Mouse (Mus musculus) c-Kit-positive CD71-negative TER-119-negative erythroid progenitor cells, embryonic 14.5 days (primary cell): ENCODE measurements around the gene Cdc27.

Source experiments
- DNase-seq: peaks from one replicate; pipeline ENCODE4 v3.0.0-alpha.2; 2013; ENCODE audit warnings: low read depth

The Cdc27 gene

DNA sequence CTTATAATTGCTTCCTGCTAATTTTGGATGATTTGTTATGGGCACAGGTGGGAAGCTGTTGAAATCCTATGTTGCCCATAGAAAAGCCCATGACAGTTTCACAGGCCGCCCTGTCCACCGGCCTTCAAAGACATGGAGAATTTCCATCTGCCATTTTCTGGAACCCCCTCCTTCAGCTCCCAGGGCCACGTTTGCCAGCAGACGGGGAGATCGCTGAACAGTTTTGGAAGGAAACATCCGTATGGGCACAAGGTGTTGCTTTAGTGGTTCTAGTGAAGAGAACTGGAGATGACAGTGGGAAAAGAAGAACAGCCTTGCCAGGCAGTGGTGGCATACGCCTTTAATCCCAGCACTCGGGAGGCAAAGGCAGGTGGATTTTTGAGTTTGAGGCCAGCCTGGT lies 68.4 kb downstream of the Cdc27 start:
- DNase-seq: no peak

DNA sequence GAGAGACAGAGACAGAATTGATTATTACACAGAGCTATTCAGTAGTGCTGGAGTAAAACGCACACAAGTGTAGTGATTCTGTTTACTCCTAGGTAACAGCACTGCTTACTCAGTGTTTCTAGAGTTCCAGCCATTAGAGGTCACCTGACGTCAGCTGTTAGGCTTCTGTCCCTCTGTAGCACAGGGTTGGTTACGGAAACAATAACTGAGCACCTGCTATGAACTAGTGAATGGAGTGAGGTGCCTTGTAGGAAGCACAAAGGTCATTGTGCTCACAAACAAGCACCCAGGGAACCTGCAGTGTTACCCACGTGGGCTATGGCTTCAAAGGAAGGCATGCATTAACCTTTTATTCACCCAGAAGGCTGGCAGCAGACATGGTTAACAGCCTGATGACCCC lies 70.9 kb downstream of the Cdc27 start:
- no peak for DNase-seq

DNA sequence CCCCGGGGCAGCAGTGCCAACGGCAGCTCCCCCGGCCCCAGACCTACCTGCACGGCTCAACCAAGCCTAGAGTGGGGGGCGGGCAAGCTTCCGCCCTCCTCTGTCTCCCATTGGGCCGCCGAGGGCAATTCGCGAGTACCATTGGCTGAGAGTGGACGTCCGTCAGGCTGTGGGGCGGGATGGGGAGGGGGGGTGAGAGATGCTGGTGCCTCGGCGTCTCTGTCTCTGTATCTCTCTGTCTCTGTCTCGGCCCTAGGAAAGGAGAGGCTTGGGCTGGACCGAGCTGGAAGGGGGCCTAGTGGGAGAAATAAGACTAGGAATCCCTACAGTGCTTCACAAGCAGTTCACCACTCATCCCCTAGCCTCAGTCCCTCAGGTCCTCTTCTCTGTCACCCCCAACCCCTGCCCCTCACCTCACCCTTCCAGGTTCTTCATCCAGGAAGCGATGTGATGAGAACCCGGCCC lies 81.0 kb downstream of the Cdc27 start:
- peak; percentile 76 for DNase-seq

DNA sequence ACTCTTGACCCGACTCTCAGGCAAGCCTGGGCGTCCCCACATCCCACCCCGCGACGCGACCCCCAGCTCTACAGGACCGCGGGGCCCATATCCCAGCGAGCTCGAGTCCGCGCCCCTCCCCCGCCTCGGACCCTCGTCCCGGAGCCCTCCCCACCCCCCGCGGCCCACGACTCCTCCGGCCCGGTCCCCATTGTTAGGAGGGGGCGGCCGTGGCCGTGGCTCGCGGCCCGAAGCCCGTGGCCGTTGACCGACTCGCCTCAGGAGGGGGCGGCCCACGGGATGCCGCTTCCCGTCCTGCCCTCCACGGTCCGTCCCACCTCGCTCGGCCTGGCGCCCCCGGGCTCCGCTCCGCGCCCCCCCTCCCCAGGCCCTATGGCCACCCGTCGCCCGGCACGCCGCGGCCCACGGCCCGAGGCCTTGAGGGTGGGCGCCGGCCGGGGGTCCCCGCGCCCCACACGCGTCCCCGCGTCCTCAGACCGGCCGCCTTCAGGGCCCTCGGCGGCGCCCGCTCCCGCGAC lies 81.6 kb downstream of the Cdc27 start, which contains the start of gene Kansl1:
Kansl1 (minus strand) TSS at position 111 of the 518 bp plus-strand sequence.
- no peak for DNase-seq

DNA sequence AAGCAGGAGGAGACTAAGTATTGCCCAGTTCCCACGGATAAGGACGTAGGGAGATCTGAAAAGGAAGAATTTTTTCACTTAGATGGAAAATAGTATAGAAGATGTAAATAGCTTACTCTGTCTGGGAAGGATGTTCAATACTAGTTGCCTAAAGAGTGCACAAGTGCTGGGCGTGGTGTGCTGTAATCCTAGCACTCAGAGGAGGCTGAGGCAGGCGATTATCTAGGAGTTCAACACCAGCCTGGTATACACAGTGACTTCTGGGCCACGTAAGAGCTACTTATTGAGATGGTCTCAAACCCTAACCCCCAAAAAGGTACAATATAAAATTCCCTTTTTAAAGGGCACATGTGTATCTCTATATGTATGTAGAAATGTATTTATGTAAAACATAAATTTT lies 82.7 kb downstream of the Cdc27 start:
- no peak for DNase-seq

DNA sequence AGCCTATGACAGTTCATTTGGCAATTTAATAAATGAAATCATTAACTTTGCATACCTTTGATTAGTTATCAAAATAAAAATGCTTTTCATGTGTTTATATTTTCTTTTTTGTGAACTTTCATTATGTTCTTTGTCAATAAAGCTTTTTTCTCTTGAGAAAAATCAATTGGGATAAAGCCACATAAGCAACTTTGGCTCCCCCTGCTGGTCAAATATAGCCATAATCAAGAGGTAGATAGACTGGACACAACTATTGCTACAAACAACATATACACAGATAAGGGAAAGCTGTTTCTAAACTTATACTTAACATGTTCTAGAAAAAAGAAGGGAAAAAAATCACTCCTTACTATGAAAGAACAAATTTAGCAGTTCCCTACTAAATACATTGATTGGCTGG lies 88.9 kb downstream of the Cdc27 start:
- peak; percentile 83 for DNase-seq

DNA sequence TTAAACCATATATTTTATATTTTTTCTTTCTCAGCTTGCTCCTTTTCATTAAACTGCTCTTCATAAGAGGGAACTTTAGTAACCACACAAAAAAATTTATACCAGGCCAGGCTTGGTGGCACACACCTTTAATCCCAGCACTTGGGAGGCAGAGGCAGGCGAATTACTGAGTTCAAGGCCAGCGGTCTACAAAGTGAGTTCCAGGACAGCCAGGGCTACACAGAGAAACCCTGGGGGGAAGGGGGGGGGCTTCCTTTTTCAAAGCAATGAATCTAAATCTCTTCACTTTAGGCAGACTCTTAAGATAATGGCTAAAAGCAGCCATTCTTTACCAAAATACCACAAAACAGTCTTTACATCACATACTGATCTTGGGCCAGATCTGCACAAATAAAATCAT lies 90.7 kb downstream of the Cdc27 start:
- no peak for DNase-seq

DNA sequence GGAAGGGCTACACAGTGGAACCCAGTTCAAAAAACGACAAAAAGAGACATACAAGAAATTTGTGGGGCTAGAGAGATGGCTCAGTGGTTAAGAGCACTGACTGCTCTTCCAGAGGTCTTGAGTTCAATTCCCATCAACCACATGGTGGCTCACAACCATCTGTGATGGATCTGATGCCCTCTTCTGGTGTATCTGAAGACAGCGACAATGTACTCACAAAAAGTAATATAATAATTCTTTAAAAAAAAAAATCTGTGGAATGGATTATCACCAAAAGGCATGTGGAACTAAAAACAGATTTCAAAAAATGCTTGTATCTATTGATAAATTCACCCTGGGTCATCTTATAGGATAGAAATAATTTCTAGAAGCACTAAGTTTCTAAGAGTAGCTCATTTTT lies 91.9 kb downstream of the Cdc27 start:
- DNase-seq: no peak
